Comparison of ENCODE assay signal across 9 mouse cellular contexts in the genomic region with DNA sequence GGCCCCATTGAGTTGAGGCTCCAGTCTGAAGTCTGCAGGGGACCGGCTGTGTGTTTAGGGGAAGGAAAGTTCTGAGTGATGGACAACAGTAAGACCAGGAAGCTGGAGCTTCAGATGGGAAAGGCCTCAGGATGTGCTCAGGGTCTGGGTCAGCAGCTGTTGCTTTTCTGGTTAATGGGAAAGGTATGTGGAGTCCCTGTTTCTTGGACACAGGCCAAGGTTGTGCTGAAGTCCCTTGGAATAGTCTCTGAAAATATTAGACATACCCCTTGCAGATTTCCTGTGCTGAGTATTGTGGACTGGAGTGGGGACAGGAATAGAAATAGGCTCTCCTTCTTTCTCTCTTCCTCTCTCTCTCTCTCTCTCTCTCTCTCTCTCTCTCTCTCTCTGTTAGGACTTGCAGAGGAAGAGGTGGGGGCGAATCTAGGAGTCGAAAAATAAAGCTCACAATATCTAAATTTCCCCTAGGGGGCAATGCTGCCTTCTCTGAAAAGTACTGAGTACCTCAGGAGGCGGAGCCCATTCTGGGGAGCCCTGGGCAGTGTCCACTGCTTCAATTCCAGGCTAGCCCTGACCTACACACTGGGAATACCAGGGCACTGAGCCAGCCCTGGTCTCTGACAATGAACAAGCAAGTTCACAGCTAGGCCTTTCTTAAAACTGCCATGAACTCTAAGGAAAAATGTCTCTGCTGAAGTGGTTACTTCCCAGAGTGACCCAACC. TPM values are rescaled to one million over a fixed set of nuclear protein-coding genes. Genes with fewer than 3 reads are reported as not detected.
A peak's percentile ranks its signal among the peaks of the same experiment; 100 is the strongest.
DNase-seq lines count a peak whose midpoint lies in the region; ATAC-seq lines count a peak whose summit lies in the region.
"Not testable (repeated sequence)": the region's sequence is repeated elsewhere in the genome, so short reads cannot be mapped to it uniquely, and the experiment has no call there.
"Had no signal": no experiment of that assay in that cellular context is flagged by ENCODE, and none has a peak within 500 bp of the region (broad histone marks: within the 10 kb centered on the region; RNA-seq: fewer than 3 reads in every experiment).

No protein-coding gene starts in this region.

- not testable (repeated sequence) for H3K4me3 ChIP-seq in embryonic facial prominence, embryonic 11.5 days (ENCODE audit: low read depth, low read length); heart, embryonic 10.5 days; intestine, embryonic 16.5 days (ENCODE audit: low read length); lung, embryonic 15.5 days; stomach, embryonic 14.5 days (ENCODE audit: low read depth, low read length)

- H3K4me1 ChIP-seq in embryonic facial prominence, embryonic 11.5 days (ENCODE audit: control insufficient read depth, insufficient read depth, low read length) = not testable (repeated sequence)
- peaks cover 64% of the 10 kb centered on the region for H3K4me1 ChIP-seq in heart, embryonic 10.5 days
- peaks cover 12% of the 10 kb centered on the region for H3K4me1 ChIP-seq in intestine, embryonic 16.5 days (ENCODE audit: control insufficient read depth, insufficient read depth, low read length)
- peaks cover 12% of the 10 kb centered on the region; the same call in 1 of the 2 replicates for H3K4me1 ChIP-seq in lung, embryonic 15.5 days
- peaks cover 12% of the 10 kb centered on the region for H3K4me1 ChIP-seq in stomach, embryonic 14.5 days (ENCODE audit: control insufficient read depth, insufficient read depth, low read length)

- not testable (repeated sequence) for H3K9me3 ChIP-seq in embryonic facial prominence, embryonic 11.5 days (replicated peaks; ENCODE audit: control insufficient read depth, low read length); heart, embryonic 10.5 days; intestine, embryonic 16.5 days (ENCODE audit: control insufficient read depth, low read length); lung, embryonic 15.5 days; stomach, embryonic 14.5 days (ENCODE audit: control insufficient read depth, low read depth, low read length)

- not testable (repeated sequence) for H3K4me2 ChIP-seq in embryonic facial prominence, embryonic 11.5 days (ENCODE audit: low read depth, low read length); intestine, embryonic 16.5 days (ENCODE audit: low read depth, low read length); lung, embryonic 15.5 days; stomach, embryonic 14.5 days (replicated peaks; ENCODE audit: low read depth, low read length)

- not testable (repeated sequence) for H3K9ac ChIP-seq in embryonic facial prominence, embryonic 11.5 days (replicated peaks; ENCODE audit: low read length); intestine, embryonic 16.5 days (ENCODE audit: low read depth, low read length); lung, embryonic 15.5 days; stomach, embryonic 14.5 days (replicated peaks; ENCODE audit: low read depth, low read length)

- ATAC-seq in embryonic facial prominence, embryonic 11.5 days (replicated peaks; ENCODE audit: insufficient number of reproducible peaks, low FRiP score, low TSS enrichment, low read depth) = not testable (repeated sequence)
- peak; percentile 27; the same call in 1 of the 2 replicates for ATAC-seq in intestine, embryonic 16.5 days
- ATAC-seq in lung, embryonic 15.5 days (ENCODE audit: borderline replicate concordance, extremely low read depth, low FRiP score, low TSS enrichment) = peak; percentile 44; the same call in 1 of the 2 replicates
- ATAC-seq in stomach, embryonic 14.5 days (ENCODE audit: insufficient number of reproducible peaks, insufficient read depth, low FRiP score, low read depth) = peak; percentile 35; the same call in 1 of the 2 replicates

- H3K27me3 ChIP-seq in embryonic facial prominence, embryonic 11.5 days (ENCODE audit: control insufficient read depth, insufficient read depth, low read length); heart, embryonic 10.5 days (ENCODE audit: insufficient read depth, poor library complexity, severe bottlenecking); intestine, embryonic 16.5 days (replicated peaks; ENCODE audit: control insufficient read depth, insufficient read depth, low read length); lung, embryonic 15.5 days; stomach, embryonic 14.5 days (ENCODE audit: control insufficient read depth, insufficient read depth, low read length): not testable (repeated sequence)

- H3K36me3 ChIP-seq in embryonic facial prominence, embryonic 11.5 days (replicated peaks; ENCODE audit: control insufficient read depth, insufficient read depth, low read depth, low read length); heart, embryonic 10.5 days; intestine, embryonic 16.5 days (ENCODE audit: control insufficient read depth, insufficient read depth, low read length); lung, embryonic 15.5 days; stomach, embryonic 14.5 days (ENCODE audit: control insufficient read depth, insufficient read depth, low read length): not testable (repeated sequence)

- DNase-seq in 416B (ENCODE audit: low read depth) = peak; percentile 52
- DNase-seq in adrenal gland, adult 2 months = peak; percentile 76
- peak; percentile 38 for DNase-seq in embryonic facial prominence, embryonic 11.5 days (ENCODE audit: low spot score)
- not testable (repeated sequence) for DNase-seq in heart, embryonic 10.5 days (ENCODE audit: low spot score)
- DNase-seq in kidney, postnatal 36 days = peak; percentile 74 to 80

- H3K27ac ChIP-seq in embryonic facial prominence, embryonic 11.5 days (replicated peaks; ENCODE audit: low read depth, low read length); intestine, embryonic 16.5 days (ENCODE audit: low read length): not testable (repeated sequence)
- H3K27ac ChIP-seq in heart, embryonic 10.5 days = peak overlapping the region; percentile 67
- 0 out of 2 replicates have a peak overlapping the region, but pooled peaks have one; percentile 3 for H3K27ac ChIP-seq in lung, embryonic 15.5 days
- peak overlapping the region; percentile 39; the same call in 1 of the 2 replicates for H3K27ac ChIP-seq in stomach, embryonic 14.5 days (ENCODE audit: low read length)

- 53% methylated on average over 4 of the region's 4 CpGs for WGBS in embryonic facial prominence, embryonic 11.5 days
- WGBS in heart, embryonic 10.5 days = 53% methylated on average over 4 of the region's 4 CpGs
- WGBS in intestine, embryonic 16.5 days = 48% methylated on average over 4 of the region's 4 CpGs
- WGBS in lung, embryonic 15.5 days = 35% methylated on average over 4 of the region's 4 CpGs
- WGBS in stomach, embryonic 14.5 days = 38% methylated on average over 4 of the region's 4 CpGs

RNA-seq across cellular contexts. Expression of gene Dysf, which starts 6.7 kb away (rescaled TPM):
- total RNA-seq in adrenal gland, adult 2 months (2021) = 10 to 100 TPM; 54.4 to 64.2 TPM
- polyA plus RNA-seq in adrenal gland, adult 2 months (2012; rRNA removed) = 21.3 and 31.0 TPM in 2 replicates
- 5.6 and 7.8 TPM in 2 replicates for polyA plus RNA-seq in embryonic facial prominence, embryonic 11.5 days (2014; fragmentation: Nextera tagmentation; extraction: Ambion mirVana)
- 13.7 and 18.0 TPM in 2 replicates for polyA plus RNA-seq in heart, embryonic 10.5 days (2016; fragmentation: Nextera tagmentation; extraction: Ambion mirVana)
- 5.7 and 6.1 TPM in 2 replicates for polyA plus RNA-seq in intestine, embryonic 16.5 days (2015; fragmentation: Nextera tagmentation; extraction: Ambion mirVana)
- polyA plus RNA-seq in lung, embryonic 15.5 days (2015; fragmentation: Nextera tagmentation; extraction: Ambion mirVana) = 8.7 and 9.8 TPM in 2 replicates
- 11.2 and 12.4 TPM in 2 replicates for polyA plus RNA-seq in stomach, embryonic 14.5 days (2014; fragmentation: Nextera tagmentation; extraction: Ambion mirVana)
- total RNA-seq: megakaryocyte, adult 5-6 weeks had no signal
